Mouse (Mus musculus) gastrocnemius, adult 2 months (tissue): ENCODE data around the gene Nsd1. TPM values are rescaled to one million over a fixed set of nuclear protein-coding genes. Genes with fewer than 3 reads are reported as not detected.

ENCODE experiments used
- DNase-seq: peaks from one replicate; pipeline ENCODE4 v3.0.0; 2022
- H3K27ac ChIP-seq: fragments of 200-600 bp; 2 replicates; pipeline ENCODE4 v1.8.1; 2022; ENCODE audit warnings: mild to moderate bottlenecking
- H3K4me3 ChIP-seq: fragments of 200-600 bp; 2 replicates; pipeline ENCODE4 v1.8.1; 2022; ENCODE audit warnings: mild to moderate bottlenecking, moderate library complexity
- CTCF ChIP-seq: fragments of 200-600 bp; IDR thresholded peaks from 2 replicates; pipeline ENCODE4 v1.8.1; 2022; ENCODE audit warnings: antibody characterized with exemption, mild to moderate bottlenecking, moderate library complexity
- intact Hi-C: fragments of 180-260 bp; cut with DNase I; formaldehyde crosslinking; loops from one replicate; pipeline ENCODE4 v1.15.1; 2025
- total RNA-seq, 2 experiments: library from RNA; stranded (reverse); gene quantifications; 2 replicates each; pipeline ENCODE4 v1.2.3; 2021

Nsd1 gene
- total RNA-seq, 2 experiments from 2014 or later = 49.5 to 56.7 TPM

DNA sequence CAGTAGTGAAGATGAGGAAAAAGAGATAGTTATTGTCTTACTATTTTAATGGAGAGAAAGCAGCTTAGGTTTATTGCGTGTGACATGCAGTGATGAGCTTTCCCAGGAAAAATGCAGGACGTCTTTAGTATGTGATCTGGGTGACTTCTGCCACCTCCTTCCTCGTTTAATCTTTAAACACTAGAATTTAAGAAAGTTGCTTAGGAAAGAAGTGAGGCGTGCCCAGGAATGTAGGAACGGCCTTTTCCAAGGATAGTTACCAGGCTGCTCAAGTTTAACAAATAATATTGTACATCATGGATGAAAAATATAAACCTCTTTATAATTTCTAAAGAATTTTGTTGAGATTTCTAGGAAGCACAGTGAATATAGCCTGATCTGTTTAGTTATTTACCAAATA, 91.3 kb downstream of the Nsd1 start:
- TF ChIP-seq CTCF = no peak
- H3K4me3 ChIP-seq = no peak overlapping the region
- intact Hi-C loops = no loop called here
- no peak overlapping the region for H3K27ac ChIP-seq
- DNase-seq = no peak

GRCm38 (mm10) chr13:55312028-55312630, 102.5 kb downstream of the Nsd1 start:
- DNase-seq = no peak
- Histone ChIP-seq H3K4me3 (no peak overlapping the region), H3K27ac (no peak overlapping the region)
- intact Hi-C loops = no loop called here
- TF ChIP-seq CTCF = no peak

DNA sequence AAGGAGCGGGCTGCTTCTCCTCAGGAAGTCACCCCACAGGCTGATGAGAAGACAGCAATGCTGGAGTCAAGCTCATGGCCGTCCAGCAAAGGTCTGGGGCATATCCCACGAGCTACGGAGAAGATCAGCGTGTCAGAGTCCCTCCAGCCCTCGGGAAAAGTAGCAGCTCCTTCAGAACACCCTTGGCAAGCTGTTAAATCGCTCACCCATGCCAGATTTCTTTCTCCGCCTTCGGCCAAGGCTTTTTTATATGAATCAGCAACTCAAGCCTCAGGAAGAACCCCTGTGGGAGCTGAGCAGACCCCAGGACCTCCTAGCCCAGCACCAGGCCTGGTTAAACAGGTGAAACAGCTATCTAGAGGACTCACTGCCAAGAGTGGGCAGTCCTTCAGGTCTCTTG, 103.5 kb downstream of the Nsd1 start:
- no peak for DNase-seq
- TF ChIP-seq CTCF = no peak

DNA sequence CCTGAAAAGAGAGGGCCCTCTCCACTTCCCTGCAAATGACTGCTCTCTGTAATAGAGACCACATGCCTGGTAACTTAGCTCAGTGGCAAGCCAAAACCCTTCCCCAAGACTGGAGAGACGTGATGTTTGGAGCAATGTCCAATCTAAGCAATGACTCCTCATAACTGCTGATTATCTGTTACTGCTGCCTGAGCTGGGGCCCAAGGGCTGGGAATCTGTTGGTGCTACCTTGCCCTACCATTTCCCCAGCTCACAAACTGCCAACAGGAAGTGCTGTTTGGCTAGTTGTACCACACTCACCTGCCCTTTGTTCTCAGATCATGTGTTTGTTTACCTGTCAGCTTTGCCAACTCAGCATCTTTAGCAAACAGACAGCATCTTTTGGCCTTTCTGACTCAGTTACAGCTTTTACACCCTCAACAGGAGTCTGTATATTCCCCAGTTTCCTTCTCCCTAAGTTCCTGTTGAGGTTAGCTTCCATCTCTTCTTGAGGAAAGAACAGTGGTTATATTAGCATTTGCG, 105.4 kb downstream of the Nsd1 start:
- intact Hi-C loops = no loop called here
- no peak for TF ChIP-seq CTCF
- H3K4me3 ChIP-seq = no peak overlapping the region
- H3K27ac ChIP-seq = no peak overlapping the region
- no peak for DNase-seq

More for the DNA sequence above, 103.5 kb downstream of the Nsd1 start:
- Histone ChIP-seq H3K4me3 (no peak overlapping the region), H3K27ac (no peak overlapping the region)
- intact Hi-C loops = no loop called here

DNA sequence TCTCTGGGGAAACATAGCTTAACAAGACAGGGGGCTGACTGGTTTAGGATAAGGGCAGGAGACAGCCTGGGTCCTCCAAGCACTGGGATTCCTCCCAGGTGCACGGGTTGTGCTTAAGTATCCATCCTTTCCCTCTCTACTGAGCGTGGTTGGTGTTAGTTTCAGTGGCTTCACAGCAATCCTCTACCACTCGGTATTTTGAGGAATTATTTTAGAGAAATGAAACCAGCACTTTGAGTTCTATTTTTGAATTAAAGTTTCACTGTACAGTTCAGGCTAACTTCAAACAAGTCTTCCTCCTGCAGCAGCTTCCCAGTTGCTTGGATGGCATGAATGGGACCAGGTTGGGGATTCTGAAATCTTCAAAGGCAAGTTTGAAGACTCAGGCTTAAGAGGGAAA, 108.8 kb downstream of the Nsd1 start:
- Histone ChIP-seq H3K4me3 (no peak overlapping the region), H3K27ac (no peak overlapping the region)
- no peak for TF ChIP-seq CTCF
- intact Hi-C loops = no loop called here
- no peak for DNase-seq

- intact Hi-C loops = no loop called here
- Histone ChIP-seq H3K4me3 (peak within 1 kb of the TSS; percentile 81), H3K27ac (peak within 1 kb of the TSS; percentile 88)
- TF ChIP-seq CTCF = no peak
- DNase-seq = no peak
These were observed 110.5 kb downstream of the Nsd1 start, which contains the start of gene Prelid1 for GRCm38 (mm10) chr13:55319931-55320533. Gene Prelid1, plus strand, starts transcription at chr13:55320500.

DNA sequence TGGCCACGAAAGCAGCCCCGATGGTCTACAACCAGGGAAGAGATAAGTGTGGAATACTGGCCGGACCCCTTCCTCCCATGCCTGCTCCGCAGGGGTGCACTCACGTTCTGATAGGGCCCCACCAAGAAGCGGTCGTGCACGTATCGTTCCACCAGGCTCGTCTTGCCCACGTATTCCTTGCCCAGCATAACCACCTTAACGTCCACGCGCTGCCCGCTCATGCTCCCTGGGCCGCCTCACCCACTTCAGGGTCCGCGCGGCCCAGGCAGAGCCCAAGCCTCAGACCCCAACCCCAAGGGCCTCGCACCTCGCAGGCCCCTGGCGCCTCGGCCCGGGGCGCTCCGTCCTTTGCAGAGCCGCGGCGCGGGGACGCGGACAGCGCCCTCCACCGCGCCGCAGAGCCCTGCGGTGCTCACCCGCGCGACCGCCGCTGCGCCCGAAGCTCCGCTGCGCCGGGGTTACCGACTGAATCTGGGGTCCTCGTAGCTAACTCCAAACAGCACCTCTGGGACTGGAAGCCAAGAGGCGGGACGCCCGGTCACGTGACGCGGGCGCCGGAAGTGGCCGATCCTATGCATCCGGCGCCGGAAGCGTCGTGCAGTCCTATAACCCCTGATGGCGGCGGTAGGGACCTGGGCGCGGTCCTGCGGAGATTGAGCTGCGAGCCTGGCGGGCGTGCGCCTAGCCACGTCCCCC, 112.0 kb downstream of the Nsd1 start, which contains the start of gene Rab24:
Gene Rab24, minus strand, starts transcription at position 513 of the 696 bp plus-strand sequence.
- DNase-seq = peak; percentile 93
- TF ChIP-seq CTCF = no peak
- intact Hi-C loops = no loop called here

DNA sequence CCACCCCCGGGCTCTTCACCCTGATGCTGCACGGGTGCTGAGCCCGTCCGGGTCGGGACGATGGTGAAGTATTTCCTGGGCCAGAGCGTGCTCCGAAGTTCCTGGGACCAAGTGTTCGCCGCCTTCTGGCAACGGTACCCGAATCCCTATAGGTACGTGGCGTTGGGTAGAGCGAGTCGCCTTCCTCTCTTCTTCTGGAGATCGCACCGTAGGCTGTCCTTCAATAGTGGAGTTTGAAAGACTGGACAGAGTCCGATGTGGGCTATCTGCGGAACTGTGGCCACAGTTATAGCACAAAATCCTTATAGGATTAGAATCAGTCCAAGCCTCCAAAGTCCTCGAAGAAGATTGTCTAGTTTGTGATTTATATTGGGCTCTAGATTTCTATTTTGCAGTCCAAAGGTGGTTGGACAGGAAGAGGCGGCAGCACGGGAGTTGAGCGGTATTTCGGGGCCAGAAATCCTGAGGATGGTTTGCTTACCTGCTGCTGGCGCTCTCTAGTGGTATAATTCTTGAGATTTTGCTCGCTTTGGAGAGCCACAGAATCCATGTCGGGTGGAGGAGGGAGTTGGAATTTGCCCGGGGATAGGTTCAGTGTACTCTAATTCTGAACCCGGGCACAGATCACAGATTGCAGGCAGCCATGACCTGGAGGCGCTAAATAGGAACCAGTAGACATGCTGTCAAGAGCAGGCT, 112.7 kb downstream of the Nsd1 start:
- intact Hi-C loops = no loop called here
- peak overlapping the region; percentile 88 for H3K27ac ChIP-seq
- no peak for DNase-seq
- H3K4me3 ChIP-seq = peak overlapping the region; percentile 81
- TF ChIP-seq CTCF = peak; percentile 37

More for the DNA sequence above, 112.0 kb downstream of the Nsd1 start, which contains the start of gene Rab24:
- peak within 1 kb of the TSS; percentile 81 for H3K4me3 ChIP-seq
- H3K27ac ChIP-seq = peak within 1 kb of the TSS; percentile 88

GRCm38 (mm10) chr13:55325596-55325995, 116.0 kb downstream of the Nsd1 start:
- intact Hi-C loops = no loop called here
- Histone ChIP-seq H3K27ac (no peak overlapping the region), H3K4me3 (no peak overlapping the region)
- TF ChIP-seq CTCF = no peak
- no peak for DNase-seq

DNA sequence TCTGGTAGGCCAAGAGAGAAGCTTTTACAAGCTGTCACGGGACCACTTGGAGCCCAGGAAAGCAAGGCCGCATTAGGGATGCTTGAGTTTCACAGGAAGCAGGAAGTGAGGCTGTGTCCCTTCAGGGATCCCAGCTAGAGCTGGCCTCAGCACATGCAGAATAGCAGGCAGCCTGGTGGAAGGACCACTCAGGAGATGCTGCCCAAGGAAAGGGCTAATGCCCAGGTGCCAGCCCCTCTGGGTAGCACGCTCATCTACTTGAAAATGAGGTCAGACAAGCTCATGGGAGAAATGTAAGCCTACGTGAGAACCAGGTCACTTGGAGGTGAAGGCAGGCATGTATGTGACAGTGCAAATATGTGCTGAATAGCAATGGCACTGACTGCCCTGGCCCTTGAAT, 117.6 kb downstream of the Nsd1 start:
- no peak for DNase-seq
- intact Hi-C loops = no loop called here
- Histone ChIP-seq H3K4me3 (no peak overlapping the region), H3K27ac (no peak overlapping the region)
- no peak for TF ChIP-seq CTCF

DNA sequence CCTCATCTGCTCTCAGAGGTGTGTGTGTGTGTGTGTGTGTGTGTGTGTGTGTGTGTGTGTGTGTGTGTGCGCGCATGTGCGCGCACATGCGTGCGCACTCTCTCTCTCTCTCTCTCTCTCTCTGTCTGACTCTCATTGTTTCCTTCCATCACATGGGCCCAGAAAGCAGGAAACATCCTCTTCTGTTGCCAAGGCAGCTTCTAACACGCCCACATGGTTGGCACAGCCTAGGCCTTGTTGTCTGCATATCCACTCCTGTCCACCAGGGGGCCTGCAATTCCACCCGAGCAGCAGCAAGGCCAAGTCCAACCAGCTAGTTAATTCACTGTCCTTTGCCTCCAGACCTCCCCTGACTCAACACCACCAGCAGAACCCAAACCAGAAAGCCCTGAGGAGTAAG, 118.1 kb downstream of the Nsd1 start:
- H3K27ac ChIP-seq = no peak overlapping the region
- DNase-seq = peak; percentile 83
- no peak overlapping the region for H3K4me3 ChIP-seq
- intact Hi-C loops = no loop called here
- TF ChIP-seq CTCF = peak; percentile 85

- no peak for DNase-seq
- intact Hi-C loops = no loop called here
- Histone ChIP-seq H3K4me3 (no peak overlapping the region), H3K27ac (no peak overlapping the region)
- TF ChIP-seq CTCF = no peak
These were observed 118.6 kb downstream of the Nsd1 start for GRCm38 (mm10) chr13:55328171-55328570.

GRCm38 (mm10) chr13:55328641-55329040, 119.1 kb downstream of the Nsd1 start:
- TF ChIP-seq CTCF = no peak
- intact Hi-C loops = no loop called here
- Histone ChIP-seq H3K27ac (no peak overlapping the region), H3K4me3 (no peak overlapping the region)
- no peak for DNase-seq
